Mouse (Mus musculus) MEL (cell line): ENCODE results near the gene Gatad2a. TPM values are rescaled to one million over a fixed set of nuclear protein-coding genes. Genes with fewer than 3 reads are reported as not detected.
"Not testable (repeated sequence)": the region's sequence is repeated elsewhere in the genome, so short reads cannot be mapped to it uniquely, and the experiment has no call there.

Experiments
- DNase-seq: peaks from one replicate; pipeline ENCODE4 v3.0.0; 2011; ENCODE audit warnings: low read depth, low spot score
- H3K27ac ChIP-seq: 2 replicates; pipeline ENCODE4 v1.5.1; 2012; ENCODE audit warnings: low read depth, mild to moderate bottlenecking, control low read depth, low read length, moderate library complexity; ENCODE audit not compliant: control insufficient read depth
- H3K27me3 ChIP-seq, 2 experiments: fragments of 150-350 bp in 1 of 2; sonication (generic) in 1 of 2; 2 replicates each; pipeline ENCODE4 v1.6.1; 2012; ENCODE audit warnings: low read length in 2 of 2, mild to moderate bottlenecking in 2 of 2, improper control_type of control experiment in 1 of 2, moderate library complexity in 1 of 2; ENCODE audit not compliant: insufficient read depth in 2 of 2, control insufficient read depth in 1 of 2
- H3K36me3 ChIP-seq, 2 experiments: 2 replicates each; pipeline ENCODE4 v1.6.1; 2012 to 2014; ENCODE audit warnings: low read length in 2 of 2, improper control_type of control experiment in 1 of 2, inconsistent platforms in 1 of 2, mild to moderate bottlenecking in 1 of 2; ENCODE audit not compliant: insufficient read depth in 2 of 2, control insufficient read depth in 1 of 2
- H3K4me1 ChIP-seq, 2 experiments: fragments of 150-350 bp in 1 of 2; sonication (generic) in 1 of 2; 2 replicates each; pipeline ENCODE4 v1.6.1; 2012; ENCODE audit warnings: low read length in 2 of 2, improper control_type of control experiment in 1 of 2, mild to moderate bottlenecking in 1 of 2; ENCODE audit not compliant: insufficient read depth in 2 of 2, control insufficient read depth in 1 of 2
- H3K4me3 ChIP-seq, 2 experiments: fragments of 150-350 bp in 1 of 2; sonication (generic) in 1 of 2; 2 replicates each; pipeline ENCODE4 v1.5.1; 2012; ENCODE audit warnings: low read depth in 2 of 2, low read length in 2 of 2, mild to moderate bottlenecking in 2 of 2, moderate library complexity in 2 of 2, control low read depth in 1 of 2, improper control_type of control experiment in 1 of 2; ENCODE audit not compliant: control insufficient read depth in 1 of 2, insufficient read depth in 1 of 2
- H3K79me2 ChIP-seq: 2 replicates; pipeline ENCODE4 v1.6.1; 2012; ENCODE audit warnings: mild to moderate bottlenecking, low read length, moderate library complexity; ENCODE audit not compliant: control insufficient read depth, poor library complexity, insufficient read depth
- H3K9ac ChIP-seq: 2 replicates; pipeline ENCODE4 v1.6.1; 2012; ENCODE audit warnings: low read depth, mild to moderate bottlenecking, control low read depth, low read length, moderate library complexity; ENCODE audit not compliant: control insufficient read depth, poor library complexity, severe bottlenecking
- H3K9me3 ChIP-seq: fragments of 150-350 bp; sonication (generic); replicated peaks from 2 replicates; pipeline ENCODE4 v1.6.1; 2012; ENCODE audit warnings: mild to moderate bottlenecking, low read length, improper control_type of control experiment, moderate library complexity; ENCODE audit not compliant: insufficient read depth
- BHLHE40 ChIP-seq: IDR thresholded peaks from 2 replicates; pipeline ENCODE4 v1.6.1; 2012; ENCODE audit warnings: low read depth, mild to moderate bottlenecking, inconsistent platforms, low read length, improper control_type of control experiment, borderline replicate concordance
- CHD1 ChIP-seq: IDR thresholded peaks from 2 replicates; pipeline ENCODE4 v1.6.1; 2012; ENCODE audit warnings: low read depth, mild to moderate bottlenecking, inconsistent platforms, low read length, improper control_type of control experiment
- CHD2 ChIP-seq: IDR thresholded peaks from 2 replicates; pipeline ENCODE4 v1.6.1; 2011; ENCODE audit warnings: low read length, improper control_type of control experiment
- CTCF ChIP-seq, 3 experiments: IDR thresholded peaks in 2 of 3; conservative IDR thresholded peaks in 1 of 3; 2 replicates each; pipeline ENCODE4 v1.5.1; 2011 to 2012; ENCODE audit warnings: low read length in 3 of 3, low read depth in 2 of 3, mild to moderate bottlenecking in 2 of 3, improper control_type of control experiment in 1 of 3, inconsistent platforms in 1 of 3, mixed read lengths in 1 of 3, moderate library complexity in 1 of 3; ENCODE audit not compliant: control insufficient read depth in 1 of 3, insufficient read depth in 1 of 3, poor library complexity in 1 of 3, severe bottlenecking in 1 of 3
- E2F4 ChIP-seq: IDR thresholded peaks from 2 replicates; pipeline ENCODE4 v1.6.1; 2011; ENCODE audit warnings: low read depth, low read length, improper control_type of control experiment, borderline replicate concordance
- ETS1 ChIP-seq: IDR thresholded peaks from 2 replicates; pipeline ENCODE4 v1.6.1; 2012; ENCODE audit warnings: low read depth, mild to moderate bottlenecking, inconsistent platforms, low read length, improper control_type of control experiment, moderate library complexity
- GABPA ChIP-seq: IDR thresholded peaks from 2 replicates; pipeline ENCODE4 v1.6.1; 2012; ENCODE audit warnings: low read depth, mild to moderate bottlenecking, inconsistent platforms, low read length, improper control_type of control experiment, moderate library complexity
- HCFC1 ChIP-seq: IDR thresholded peaks from 2 replicates; pipeline ENCODE4 v1.6.1; 2012; ENCODE audit warnings: low read depth, mild to moderate bottlenecking, inconsistent platforms, low read length, improper control_type of control experiment, moderate library complexity
- JUND ChIP-seq: IDR thresholded peaks from 2 replicates; pipeline ENCODE4 v1.6.1; 2011; ENCODE audit warnings: low read depth, mild to moderate bottlenecking, improper control_type of control experiment, low read length
- KAT2A ChIP-seq: conservative IDR thresholded peaks from 2 replicates; pipeline ENCODE4 v1.6.1; 2012; ENCODE audit warnings: low read depth, low read length, improper control_type of control experiment, inconsistent platforms
- MAFK ChIP-seq: IDR thresholded peaks from 2 replicates; pipeline ENCODE4 v1.6.1; 2011; ENCODE audit warnings: low read depth, mild to moderate bottlenecking, low read length, improper control_type of control experiment, borderline replicate concordance
- MAX ChIP-seq: IDR thresholded peaks from 2 replicates; pipeline ENCODE4 v1.6.1; 2011; ENCODE audit warnings: low read length, improper control_type of control experiment
- MAZ ChIP-seq: IDR thresholded peaks from 2 replicates; pipeline ENCODE4 v1.6.1; 2012; ENCODE audit warnings: low read depth, mild to moderate bottlenecking, inconsistent platforms, low read length, improper control_type of control experiment
- MEF2A ChIP-seq: IDR thresholded peaks from 2 replicates; pipeline ENCODE4 v1.6.1; 2014; ENCODE audit warnings: low read depth, mild to moderate bottlenecking, inconsistent platforms, low read length, improper control_type of control experiment; ENCODE audit not compliant: poor library complexity, insufficient replicate concordance, severe bottlenecking; ENCODE audit errors: extremely low read depth
- MXI1 ChIP-seq: IDR thresholded peaks from 2 replicates; pipeline ENCODE4 v1.6.1; 2011; ENCODE audit warnings: mild to moderate bottlenecking, low read depth, low read length, improper control_type of control experiment
- MYC ChIP-seq: IDR thresholded peaks from 2 replicates; pipeline ENCODE4 v1.6.1; 2011; ENCODE audit warnings: low read depth, mild to moderate bottlenecking, low read length, improper control_type of control experiment, moderate library complexity
- NELFE ChIP-seq: IDR thresholded peaks from 2 replicates; pipeline ENCODE4 v1.6.1; 2011; ENCODE audit warnings: low read depth, low read length, improper control_type of control experiment
- POLR2A ChIP-seq, 2 experiments: IDR thresholded peaks; 2 replicates each; pipeline ENCODE4 v1.6.1; 2011 to 2012; ENCODE audit warnings: low read length in 2 of 2, mild to moderate bottlenecking in 2 of 2, control low read depth in 1 of 2, improper control_type of control experiment in 1 of 2, low read depth in 1 of 2, moderate library complexity in 1 of 2; ENCODE audit not compliant: control insufficient read depth in 1 of 2, insufficient read depth in 1 of 2, poor library complexity in 1 of 2
- POLR2AphosphoS5 ChIP-seq: IDR thresholded peaks from 2 replicates; pipeline ENCODE4 v1.6.1; 2012; ENCODE audit warnings: low read depth, borderline replicate concordance, mild to moderate bottlenecking, inconsistent platforms, low read length, moderate library complexity, mixed read lengths
- RAD21 ChIP-seq: IDR thresholded peaks from 2 replicates; pipeline ENCODE4 v1.6.1; 2011; ENCODE audit warnings: mild to moderate bottlenecking, low read depth, low read length, improper control_type of control experiment
- RCOR1 ChIP-seq: IDR thresholded peaks from 2 replicates; pipeline ENCODE4 v1.6.1; 2012; ENCODE audit warnings: low read depth, mild to moderate bottlenecking, inconsistent platforms, low read length, improper control_type of control experiment
- SMC3 ChIP-seq: IDR thresholded peaks from 2 replicates; pipeline ENCODE4 v1.6.1; 2011; ENCODE audit warnings: low read depth, low read length, improper control_type of control experiment
- TAL1 ChIP-seq: IDR thresholded peaks from 2 replicates; pipeline ENCODE4 v1.6.1; 2012; ENCODE audit warnings: mild to moderate bottlenecking, inconsistent platforms, low read length, moderate library complexity, mixed read lengths
- TBP ChIP-seq: IDR thresholded peaks from 2 replicates; pipeline ENCODE4 v1.8.0; 2011; ENCODE audit warnings: low read depth, low read length, improper control_type of control experiment
- TCF12 ChIP-seq: IDR thresholded peaks from 2 replicates; pipeline ENCODE4 v1.6.1; 2014; ENCODE audit warnings: low read depth, mild to moderate bottlenecking, inconsistent platforms, low read length, improper control_type of control experiment, moderate library complexity
- UBTF ChIP-seq: IDR thresholded peaks from 2 replicates; pipeline ENCODE4 v1.6.1; 2012; ENCODE audit warnings: low read depth, mild to moderate bottlenecking, inconsistent platforms, low read length, improper control_type of control experiment, moderate library complexity, borderline replicate concordance; ENCODE audit not compliant: insufficient read depth
- USF1 ChIP-seq: IDR thresholded peaks from 2 replicates; pipeline ENCODE4 v1.6.1; 2014; ENCODE audit warnings: low read depth, mild to moderate bottlenecking, inconsistent platforms, low read length, improper control_type of control experiment, moderate library complexity
- USF2 ChIP-seq, 2 experiments: IDR thresholded peaks; 2 replicates each; pipeline ENCODE4 v1.6.1; 2011 to 2012; ENCODE audit warnings: improper control_type of control experiment in 2 of 2, low read length in 2 of 2, borderline replicate concordance in 1 of 2, inconsistent platforms in 1 of 2, low read depth in 1 of 2, mild to moderate bottlenecking in 1 of 2; ENCODE audit not compliant: insufficient read depth in 1 of 2
- ZC3H11A ChIP-seq: IDR thresholded peaks from 2 replicates; pipeline ENCODE4 v1.6.1; 2012; ENCODE audit warnings: low read depth, mild to moderate bottlenecking, inconsistent platforms, low read length, improper control_type of control experiment
- ZNF384 ChIP-seq: IDR thresholded peaks from 2 replicates; pipeline ENCODE4 v1.6.1; 2012; ENCODE audit warnings: low read depth, mild to moderate bottlenecking, inconsistent platforms, low read length, improper control_type of control experiment
- polyA plus RNA-seq, 2 experiments: library from polyadenylated mRNA; stranded (reverse) in 1 of 2; unstranded in 1 of 2; fragments of >175 nt in 1 of 2; fragments of >200 nt in 1 of 2; gene quantifications; 2 replicates each; pipeline versions ENCODE4 v1.2.1 to v1.2.4; 2012; ENCODE audit warnings: low replicate concordance in 2 of 2, low read depth in 1 of 2; ENCODE audit not compliant: insufficient read length in 2 of 2, insufficient read depth in 1 of 2, missing spikeins in 1 of 2
- total RNA-seq: library from RNA; depleted of rRNA; stranded (reverse); fragments of 300-350 nt; gene quantifications from 2 replicates; pipeline ENCODE4 v1.2.3, GENCODE M21; 2012

Gatad2a gene
- total and polyA plus RNA-seq, 3 experiments = 38.0 to 129 (median 111) TPM

GRCm38 (mm10) chr8:70001892-70002191 is 5.7 kb upstream of the Gatad2a start:
- H3K27me3 ChIP-seq, H3K9me3 ChIP-seq, DNase-seq, H3K79me2 ChIP-seq: not testable (repeated sequence)
- H3K4me3 ChIP-seq = peak overlapping the region; percentile 57 to 68
- peak overlapping the region; percentile 99 for H3K27ac ChIP-seq
- TF ChIP-seq ZNF384 = peak; percentile 67
- H3K4me1 ChIP-seq = peaks cover 3 to 17% of the 10 kb centered on the region in 2 experiments; a peak in 3 of 4 replicates
- peaks cover 0 to 16% of the 10 kb centered on the region in 2 experiments; a peak in 2 of 4 replicates for H3K36me3 ChIP-seq
- H3K9ac ChIP-seq = peak overlapping the region; percentile 80

DNA sequence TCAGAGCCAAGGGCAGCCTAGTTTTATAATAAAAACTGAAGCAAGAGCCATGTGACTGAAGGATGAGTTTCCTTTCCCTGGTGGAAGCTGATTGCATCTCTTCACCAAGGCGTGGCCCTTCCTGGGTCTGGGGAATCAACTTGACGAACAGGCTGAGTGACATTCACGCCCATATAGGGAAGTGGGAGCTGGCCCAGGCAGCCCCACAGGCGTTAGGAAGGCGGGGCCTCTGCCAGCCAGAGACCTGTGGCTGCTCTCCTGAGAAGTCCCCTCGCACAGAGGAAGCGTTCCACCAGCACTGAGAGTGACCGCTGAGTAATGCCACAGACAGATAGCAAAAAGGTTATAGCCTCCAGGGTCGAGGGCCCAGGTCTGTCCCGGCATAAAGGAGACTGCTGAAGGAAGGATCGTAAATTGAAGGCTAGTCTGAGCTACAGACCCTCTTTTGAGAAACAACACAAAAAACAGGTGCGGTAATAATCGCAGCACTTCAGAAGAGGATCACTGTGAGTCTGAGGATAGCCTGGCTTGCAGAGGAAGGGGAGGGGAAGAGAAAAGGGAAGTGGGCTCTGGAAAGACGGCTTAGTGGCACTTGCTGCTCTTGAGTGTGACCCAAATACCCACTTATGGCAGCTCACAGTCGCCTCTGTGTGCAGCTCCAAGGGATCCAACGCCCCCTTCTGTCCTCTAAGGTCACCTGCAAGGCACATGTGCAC is 5.2 kb upstream of the Gatad2a start:
- Histone ChIP-seq H3K4me3 (peak overlapping the region; percentile 57 to 68), H3K27ac (peak overlapping the region; percentile 99), H3K9me3 (no peaks in the 10 kb centered on the region), H3K27me3 (no peaks in the 10 kb centered on the region), H3K9ac (peak overlapping the region; percentile 80), H3K79me2 (peaks cover 3% of the 10 kb centered on the region; the same call in 1 of the 2 replicates), H3K36me3 (peaks cover 0 to 16% of the 10 kb centered on the region in 2 experiments; a peak in 2 of 4 replicates), H3K4me1 (peaks cover 3 to 17% of the 10 kb centered on the region in 2 experiments; a peak in 3 of 4 replicates)
- DNase-seq = peak; percentile 97
- TF ChIP-seq JUND = no peak
- 0 out of 2 replicates have a peak, but pooled peaks have one; percentile 24 for TF ChIP-seq BHLHE40
- peak; percentile 75 for TF ChIP-seq MXI1
- TF ChIP-seq E2F4 = no peak
- TF ChIP-seq GABPA = no peak
- peak; percentile 88 for TF ChIP-seq USF1
- TF ChIP-seq TAL1 = peak; percentile 21; the same call in 1 of the 2 replicates
- TF ChIP-seq TCF12 = no peak
- peak; percentile 67 to 92 for TF ChIP-seq POLR2A (IDR thresholded peaks at IDR 0.05; ENCODE audit: control insufficient read depth in 1 of 2, insufficient read depth in 1 of 2, low read depth in 1 of 2, low read length in 2 of 2, poor library complexity in 1 of 2)
- 0 out of 2 replicates have a peak, but pooled peaks have one; percentile 61 for TF ChIP-seq UBTF
- TF ChIP-seq ZC3H11A = peak; percentile 76
- TF ChIP-seq MAZ = no peak
- TF ChIP-seq HCFC1 = 0 out of 2 replicates have a peak, but pooled peaks have one; percentile 9
- TF ChIP-seq POLR2AphosphoS5 = peak; percentile 39; the same call in 1 of the 2 replicates
- 0 out of 2 replicates have a peak, but pooled peaks have one; percentile 32 for TF ChIP-seq RCOR1
- TF ChIP-seq RAD21 = peak; percentile 79
- peak; percentile 66 for TF ChIP-seq ETS1
- no peak for TF ChIP-seq MAFK
- no peak for TF ChIP-seq CHD1
- TF ChIP-seq CHD2 = no peak
- TF ChIP-seq MEF2A = no peak
- peak; percentile 91 for TF ChIP-seq MYC
- TF ChIP-seq MAX = peak; percentile 88
- TF ChIP-seq TBP = peak; percentile 71
- 0 out of 4 replicates have a peak, but pooled peaks of 1 of the 2 experiments have one; percentile 30 for TF ChIP-seq USF2 (IDR thresholded peaks at IDR 0.05; ENCODE audit: borderline replicate concordance in 1 of 2, insufficient read depth in 1 of 2, low read depth in 1 of 2, low read length in 2 of 2)
- peak; percentile 51 to 80 (median 73) for TF ChIP-seq CTCF (IDR thresholded peaks at IDR 0.05 in 2 of 3, conservative IDR thresholded peaks at IDR 0.05 in 1 of 3; ENCODE audit: control insufficient read depth in 1 of 3, insufficient read depth in 1 of 3, low read depth in 2 of 3, low read length in 3 of 3, poor library complexity in 1 of 3, severe bottlenecking in 1 of 3)
- TF ChIP-seq NELFE = peak; percentile 65
- peak; percentile 85 for TF ChIP-seq SMC3
- TF ChIP-seq KAT2A = no peak
